Mouse (Mus musculus) neural tube, embryonic 13.5 days (tissue): ENCODE measurements around the gene Hlx. TPM values are rescaled to one million over a fixed set of nuclear protein-coding genes. Genes with fewer than 3 reads are reported as not detected.

Source experiments
- ATAC-seq: fragments of 200-750 bp; cut with Nextera tagmentation; 2 replicates; pipeline ENCODE4 v1.8.0; 2017; ENCODE audit warnings: low read depth, mild to moderate bottlenecking, moderate TSS enrichment, moderate library complexity
- H3K27ac ChIP-seq: fragments of 300-500 bp; sonication (generic); replicated peaks from 2 replicates; pipeline ENCODE4 v1.5.1; 2015; ENCODE audit warnings: moderate library complexity, mild to moderate bottlenecking, inconsistent platforms
- H3K27me3 ChIP-seq: fragments of 300-500 bp; sonication (generic); 2 replicates; pipeline ENCODE4 v1.6.1; 2015; ENCODE audit warnings: mild to moderate bottlenecking, inconsistent platforms
- H3K36me3 ChIP-seq: fragments of 300-500 bp; sonication (generic); 2 replicates; pipeline ENCODE4 v1.6.1; 2015; ENCODE audit warnings: mild to moderate bottlenecking, inconsistent platforms
- H3K4me1 ChIP-seq: fragments of 300-500 bp; sonication (generic); replicated peaks from 2 replicates; pipeline ENCODE4 v1.6.1; 2015; ENCODE audit warnings: inconsistent platforms
- H3K4me2 ChIP-seq: fragments of 300-500 bp; sonication (generic); 2 replicates; pipeline ENCODE4 v1.6.1; 2015; ENCODE audit warnings: inconsistent platforms, mild to moderate bottlenecking, moderate library complexity
- H3K4me3 ChIP-seq: fragments of 300-500 bp; sonication (generic); 2 replicates; pipeline ENCODE4 v1.5.1; 2015; ENCODE audit warnings: mild to moderate bottlenecking, inconsistent platforms
- H3K9ac ChIP-seq: fragments of 300-500 bp; sonication (generic); 2 replicates; pipeline ENCODE4 v1.6.1; 2015; ENCODE audit warnings: moderate library complexity, mild to moderate bottlenecking, inconsistent platforms
- H3K9me3 ChIP-seq: fragments of 300-500 bp; sonication (generic); 2 replicates; pipeline ENCODE4 v1.6.1; 2016; ENCODE audit warnings: inconsistent platforms
- WGBS: fragments of 180-500 bp; shearing (Covaris S2); methylation state at CpG from one replicate; pipeline ENCODE4 v1.1.7; 2015; 5-methylcytosine and 5-hydroxymethylcytosine counted together
- polyA plus RNA-seq: library from polyadenylated mRNA; unstranded; fragments of >200 nt; fragmentation: Nextera tagmentation; extraction: Ambion mirVana; gene quantifications from 2 replicates; pipeline ENCODE4 v1.2.1, GENCODE M21; 2015

Gene Hlx
- polyA plus RNA-seq = 4.1 and 5.1 TPM in 2 replicates

DNA sequence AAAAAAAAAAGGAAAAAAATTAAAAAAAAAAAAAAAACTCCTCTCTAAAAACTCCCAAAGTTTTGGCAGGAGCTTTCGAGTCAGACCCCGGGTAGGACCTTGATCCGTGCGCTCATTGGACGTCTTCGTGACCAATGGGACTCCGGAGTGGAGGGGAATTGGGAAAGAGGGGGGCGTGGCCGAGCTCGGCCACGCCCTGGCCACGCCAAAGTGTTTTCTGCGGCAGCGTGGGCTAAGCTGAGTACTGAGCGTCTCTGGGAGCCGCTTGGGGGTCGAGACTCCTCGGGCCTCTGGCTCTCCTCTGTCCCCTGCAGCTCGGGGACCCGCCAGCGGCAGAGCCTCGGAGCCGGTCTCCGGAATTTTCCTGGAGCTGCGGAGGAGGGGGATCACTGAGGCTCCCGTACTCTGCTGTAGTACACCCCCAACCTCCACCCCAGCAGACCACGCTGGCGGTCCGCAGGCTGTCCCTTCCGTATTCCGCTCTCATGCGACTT is at the start of gene Hlx:
Hlx (minus strand) TSS at position 64 of the 494 bp plus-strand sequence.
- Histone ChIP-seq H3K36me3 (no peaks in the 10 kb centered on the region), H3K4me3 (peak within 1 kb of the TSS; percentile 43), H3K27ac (peak within 1 kb of the TSS; percentile 70), H3K4me2 (peak within 1 kb of the TSS; percentile 59), H3K9ac (peak within 1 kb of the TSS; percentile 64), H3K9me3 (no peaks in the 10 kb centered on the region), H3K4me1 (peaks cover 20% of the 10 kb centered on the region), H3K27me3 (peaks cover 96% of the 10 kb centered on the region)
- WGBS = 0% methylated on average over 32 of the region's 32 CpGs
- peak; percentile 73 for ATAC-seq

- no peak overlapping the region for H3K4me3 ChIP-seq
- H3K4me1 ChIP-seq = no peaks in the 10 kb centered on the region
- 64% methylated on average over 14 of the region's 14 CpGs for WGBS
- H3K27ac ChIP-seq = no peak overlapping the region
- no peak for ATAC-seq
- no peak overlapping the region for H3K9ac ChIP-seq
- no peaks in the 10 kb centered on the region for H3K36me3 ChIP-seq
- H3K4me2 ChIP-seq = no peak overlapping the region
- H3K27me3 ChIP-seq = no peaks in the 10 kb centered on the region
- H3K9me3 ChIP-seq = no peaks in the 10 kb centered on the region
Observed at GRCm38 (mm10) chr1:184782161-184782513, 49.7 kb upstream of the Hlx start.

- Histone ChIP-seq H3K36me3 (no peaks in the 10 kb centered on the region), H3K4me3 (no peak overlapping the region), H3K27me3 (no peaks in the 10 kb centered on the region), H3K4me2 (no peak overlapping the region), H3K4me1 (no peaks in the 10 kb centered on the region), H3K9ac (no peak overlapping the region), H3K27ac (no peak overlapping the region), H3K9me3 (no peaks in the 10 kb centered on the region)
- no peak for ATAC-seq
- 75% methylated on average over 10 of the region's 10 CpGs for WGBS
Observed at GRCm38 (mm10) chr1:184781286-184782160, 49.1 kb upstream of the Hlx start.

GRCm38 (mm10) chr1:184778157-184778556 is 45.7 kb upstream of the Hlx start:
- no peak overlapping the region for H3K9ac ChIP-seq
- no peaks in the 10 kb centered on the region for H3K9me3 ChIP-seq
- no peak for ATAC-seq
- no peak overlapping the region for H3K27ac ChIP-seq
- WGBS = 89% methylated on average over 5 of the region's 6 CpGs
- H3K4me2 ChIP-seq = no peak overlapping the region
- H3K27me3 ChIP-seq = peaks cover 3% of the 10 kb centered on the region; the same call in 1 of the 2 replicates
- no peak overlapping the region for H3K4me3 ChIP-seq
- no peaks in the 10 kb centered on the region for H3K4me1 ChIP-seq
- no peaks in the 10 kb centered on the region for H3K36me3 ChIP-seq

DNA sequence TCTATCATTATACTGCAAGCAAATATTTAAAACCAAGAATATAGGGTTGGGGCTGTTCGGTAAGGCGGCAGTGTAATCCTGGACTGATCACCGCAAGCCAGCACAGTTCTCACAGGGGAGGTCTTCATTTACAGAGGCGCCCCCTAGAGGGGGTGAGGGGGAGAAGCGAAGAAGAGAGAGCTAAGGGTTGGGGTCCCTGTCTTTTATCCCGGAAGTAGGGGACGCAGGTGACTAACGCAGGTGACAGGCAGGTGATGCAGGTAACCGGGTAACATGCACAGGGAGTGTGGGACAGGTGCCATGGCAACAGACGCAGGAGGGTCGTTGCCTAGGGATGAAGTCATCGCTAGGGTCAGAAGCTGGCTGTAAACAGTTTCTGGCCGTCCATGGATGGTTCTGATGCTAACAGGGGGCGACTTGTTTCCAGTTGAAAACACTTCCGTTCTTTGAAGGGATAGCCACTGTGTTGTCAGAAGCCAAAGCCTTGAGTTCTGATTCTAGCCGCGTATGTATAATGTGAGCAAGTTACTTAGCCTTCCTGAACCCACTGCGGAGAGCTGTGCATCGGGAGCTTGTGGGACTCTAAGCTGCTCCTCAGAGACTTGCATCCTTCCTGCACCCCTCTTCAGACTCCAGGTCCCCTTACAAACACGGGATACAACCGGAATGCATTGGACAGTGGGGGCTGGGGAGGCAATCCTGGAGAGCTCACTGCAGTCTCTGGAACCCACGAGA is 44.8 kb upstream of the Hlx start:
- WGBS = 35% methylated on average over 22 of the region's 22 CpGs
- Histone ChIP-seq H3K4me1 (no peaks in the 10 kb centered on the region), H3K4me3 (no peak overlapping the region), H3K27me3 (peaks cover 3% of the 10 kb centered on the region; the same call in 1 of the 2 replicates), H3K9me3 (no peaks in the 10 kb centered on the region), H3K9ac (no peak overlapping the region), H3K27ac (no peak overlapping the region), H3K4me2 (no peak overlapping the region), H3K36me3 (no peaks in the 10 kb centered on the region)
- no peak for ATAC-seq

GRCm38 (mm10) chr1:184775289-184775688 is 42.9 kb upstream of the Hlx start:
- Histone ChIP-seq H3K4me1 (0 out of 2 replicates have a peak, but pooled peaks cover 3% of the 10 kb centered on the region), H3K4me2 (no peak overlapping the region), H3K27me3 (peaks cover 9% of the 10 kb centered on the region; the same call in 1 of the 2 replicates), H3K27ac (no peak overlapping the region), H3K9ac (no peak overlapping the region), H3K36me3 (no peaks in the 10 kb centered on the region), H3K9me3 (no peaks in the 10 kb centered on the region), H3K4me3 (no peak overlapping the region)
- no peak for ATAC-seq
- 59% methylated on average over 9 of the region's 9 CpGs for WGBS

DNA sequence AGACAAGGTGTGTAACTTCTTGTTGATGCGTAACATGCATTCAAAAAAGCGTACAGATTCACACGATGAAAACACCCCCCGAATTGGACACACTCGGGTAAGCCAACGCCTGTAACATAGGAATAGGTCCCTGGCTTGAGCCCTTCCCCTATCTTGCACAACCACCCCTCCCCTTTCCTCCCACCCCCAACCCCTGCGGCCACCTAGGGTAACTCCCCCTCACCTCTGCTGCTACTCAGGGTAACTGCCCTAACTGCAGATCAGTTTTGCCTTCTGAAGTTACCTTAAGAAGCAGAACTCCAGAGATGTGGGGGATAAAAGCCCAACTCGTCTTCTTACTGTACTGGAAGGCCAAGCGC is 39.5 kb upstream of the Hlx start:
- Histone ChIP-seq H3K4me2 (peak overlapping the region; percentile 22; the same call in 1 of the 2 replicates), H3K4me3 (no peak overlapping the region), H3K36me3 (no peaks in the 10 kb centered on the region), H3K27ac (no peak overlapping the region), H3K4me1 (0 out of 2 replicates have a peak, but pooled peaks cover 3% of the 10 kb centered on the region), H3K9ac (no peak overlapping the region), H3K27me3 (peaks cover 9% of the 10 kb centered on the region; the same call in 1 of the 2 replicates), H3K9me3 (no peaks in the 10 kb centered on the region)
- WGBS = 13% methylated on average over 9 of the region's 9 CpGs
- ATAC-seq = no peak

- Histone ChIP-seq H3K4me3 (no peak overlapping the region), H3K4me1 (0 out of 2 replicates have a peak, but pooled peaks cover 3% of the 10 kb centered on the region), H3K9me3 (no peaks in the 10 kb centered on the region), H3K4me2 (peak overlapping the region; percentile 22; the same call in 1 of the 2 replicates), H3K9ac (no peak overlapping the region), H3K27me3 (peaks cover 9% of the 10 kb centered on the region; the same call in 1 of the 2 replicates), H3K36me3 (no peaks in the 10 kb centered on the region), H3K27ac (no peak overlapping the region)
- ATAC-seq = peak; percentile 43; the same call in 1 of the 2 replicates
- 29% methylated on average over 18 of the region's 18 CpGs for WGBS
Observed at GRCm38 (mm10) chr1:184771202-184771890, 38.9 kb upstream of the Hlx start.

DNA sequence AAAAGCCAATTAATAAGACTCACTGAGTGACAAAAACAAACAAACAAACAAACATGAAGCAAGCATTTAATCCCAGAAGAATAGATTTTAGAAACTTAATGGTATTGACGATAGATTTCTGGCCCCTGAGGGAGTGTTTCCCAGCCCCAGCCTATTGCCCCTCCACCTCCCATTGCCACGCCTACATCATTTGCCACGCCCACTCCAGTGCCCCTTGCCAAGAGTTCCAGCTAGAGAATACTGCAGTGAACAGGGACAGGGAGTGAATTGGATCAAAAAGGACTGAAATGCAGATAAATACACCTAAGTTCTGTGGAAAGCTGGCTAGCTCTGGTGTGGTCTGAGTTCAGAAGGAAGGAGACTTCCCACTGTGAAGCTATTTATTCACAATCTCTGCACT is 31.4 kb upstream of the Hlx start:
- no peak overlapping the region for H3K4me2 ChIP-seq
- no peak overlapping the region for H3K27ac ChIP-seq
- no peak for ATAC-seq
- H3K4me3 ChIP-seq = no peak overlapping the region
- no peaks in the 10 kb centered on the region for H3K4me1 ChIP-seq
- no peaks in the 10 kb centered on the region for H3K36me3 ChIP-seq
- no peak overlapping the region for H3K9ac ChIP-seq
- H3K9me3 ChIP-seq = no peaks in the 10 kb centered on the region
- no peaks in the 10 kb centered on the region for H3K27me3 ChIP-seq
- 40% methylated on average over 3 of the region's 3 CpGs for WGBS

GRCm38 (mm10) chr1:184762941-184763340 is 30.5 kb upstream of the Hlx start:
- Histone ChIP-seq H3K27me3 (no peaks in the 10 kb centered on the region), H3K4me1 (no peaks in the 10 kb centered on the region), H3K4me3 (no peak overlapping the region), H3K4me2 (no peak overlapping the region), H3K36me3 (no peaks in the 10 kb centered on the region), H3K27ac (no peak overlapping the region), H3K9ac (no peak overlapping the region), H3K9me3 (no peaks in the 10 kb centered on the region)
- 37% methylated on average over 5 of the region's 5 CpGs for WGBS
- no peak for ATAC-seq

GRCm38 (mm10) chr1:184761988-184762387 is 29.6 kb upstream of the Hlx start:
- H3K27me3 ChIP-seq = no peaks in the 10 kb centered on the region
- no peak overlapping the region for H3K9ac ChIP-seq
- no peak overlapping the region for H3K4me2 ChIP-seq
- H3K4me1 ChIP-seq = no peaks in the 10 kb centered on the region
- H3K9me3 ChIP-seq = no peaks in the 10 kb centered on the region
- 77% methylated on average over 4 of the region's 4 CpGs for WGBS
- no peak for ATAC-seq
- no peak overlapping the region for H3K27ac ChIP-seq
- H3K36me3 ChIP-seq = no peaks in the 10 kb centered on the region
- H3K4me3 ChIP-seq = no peak overlapping the region
